Mouse (Mus musculus) olfactory bulb, adult 2 months (tissue): ENCODE data around the gene Tns2.
"Not testable (repeated sequence)": the region's sequence is repeated elsewhere in the genome, so short reads cannot be mapped to it uniquely, and the experiment has no call there.

Source experiments
- CTCF ChIP-seq: fragments of 200-500 bp; IDR thresholded peaks from 2 replicates; pipeline ENCODE4 v1.5.1; 2012; ENCODE audit warnings: low read depth, mild to moderate bottlenecking, low read length, moderate library complexity; ENCODE audit not compliant: insufficient read depth
- POLR2A ChIP-seq: fragments of 200-500 bp; IDR thresholded peaks from 2 replicates; pipeline ENCODE4 v1.6.1; 2012; ENCODE audit warnings: mild to moderate bottlenecking, low read depth, low read length, moderate library complexity; ENCODE audit not compliant: insufficient read depth

DNA sequence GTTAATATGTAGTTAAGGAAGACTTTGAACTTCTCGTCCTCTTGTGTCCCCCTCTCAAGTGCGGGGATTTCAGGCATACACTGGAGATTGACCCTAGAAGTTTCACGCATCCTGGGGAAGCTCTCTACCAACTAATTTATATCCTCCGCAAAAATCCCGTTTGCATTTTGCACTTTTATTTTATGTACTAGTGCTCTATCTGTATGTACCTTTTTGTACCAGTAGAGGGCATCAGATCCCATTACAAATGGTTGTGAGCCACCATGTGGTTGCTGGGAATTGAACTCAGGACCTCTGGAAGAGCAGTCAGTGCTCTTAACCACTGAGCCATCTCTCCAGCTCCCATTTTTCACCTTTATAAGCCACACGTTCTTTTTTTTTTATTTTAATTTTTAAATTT lies 54.8 kb downstream of the Tns2 start:
- TF ChIP-seq CTCF, POLR2A: not testable (repeated sequence)
